Comparison of ENCODE assay signal across 8 mouse cellular contexts in the genomic region with DNA sequence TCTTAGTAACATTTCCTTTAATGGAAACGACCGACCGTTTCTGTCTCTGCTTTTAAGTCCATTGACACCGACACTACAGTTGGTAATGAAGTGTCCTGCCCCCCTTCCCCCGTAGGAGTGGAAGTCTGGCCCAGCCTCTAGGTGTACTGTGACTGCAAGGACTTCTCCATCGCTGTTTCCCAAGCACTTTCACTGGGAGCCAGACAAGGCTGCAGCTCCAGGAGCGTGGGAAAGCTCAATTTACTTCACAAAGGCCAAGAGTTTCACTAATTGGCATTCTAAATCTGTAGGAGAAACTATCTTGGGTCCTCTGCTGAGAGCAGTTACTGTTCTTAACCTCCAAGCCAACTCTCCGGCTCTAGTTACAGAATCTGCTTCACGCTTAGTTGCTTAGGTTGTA. TPM values are rescaled to one million over a fixed set of nuclear protein-coding genes. Genes with fewer than 3 reads are reported as not detected.
DNase-seq lines count a peak whose midpoint lies in the region; ATAC-seq lines count a peak whose summit lies in the region.

No protein-coding gene starts in this region.

- WGBS in hindbrain, embryonic 10.5 days: 31% methylated on average over 9 of the region's 9 CpGs
- 29% methylated on average over 9 of the region's 9 CpGs for WGBS in hindbrain, embryonic 11.5 days
- WGBS in midbrain, embryonic 13.5 days: 10% methylated on average over 9 of the region's 9 CpGs

- H3K4me1 ChIP-seq in hindbrain, embryonic 10.5 days (replicated peaks): peaks cover 22% of the 10 kb centered on the region
- peaks cover 3% of the 10 kb centered on the region; the same call in 1 of the 2 replicates for H3K4me1 ChIP-seq in hindbrain, embryonic 11.5 days (replicated peaks; ENCODE audit: control insufficient read depth, insufficient read depth, low read length)
- peaks cover 33% of the 10 kb centered on the region for H3K4me1 ChIP-seq in midbrain, embryonic 13.5 days (replicated peaks)

- no peaks in the 10 kb centered on the region for H3K9me3 ChIP-seq in hindbrain, embryonic 10.5 days
- H3K9me3 ChIP-seq in hindbrain, embryonic 11.5 days (ENCODE audit: control insufficient read depth, low read length): no peaks in the 10 kb centered on the region
- no peaks in the 10 kb centered on the region for H3K9me3 ChIP-seq in midbrain, embryonic 13.5 days

- peak overlapping the region; percentile 62 for H3K27ac ChIP-seq in hindbrain, embryonic 10.5 days
- H3K27ac ChIP-seq in hindbrain, embryonic 11.5 days (ENCODE audit: low read depth, low read length): no peak overlapping the region
- peak overlapping the region; percentile 70 for H3K27ac ChIP-seq in midbrain, embryonic 13.5 days

- no peak overlapping the region for H3K9ac ChIP-seq in hindbrain, embryonic 11.5 days (ENCODE audit: low read depth, low read length)
- no peak overlapping the region for H3K9ac ChIP-seq in midbrain, embryonic 13.5 days (replicated peaks)

- ATAC-seq in hindbrain, embryonic 11.5 days (ENCODE audit: low FRiP score): no peak
- ATAC-seq in midbrain, embryonic 13.5 days: peak; percentile 59; the same call in 1 of the 2 replicates
- no peak for ATAC-seq in megakaryocyte-erythroid progenitor cell, adult 5-6 weeks (replicated peaks; ENCODE audit: low FRiP score, low TSS enrichment, poor library complexity, severe bottlenecking)

- 0 out of 2 replicates have a peak, but pooled peaks cover 6% of the 10 kb centered on the region for H3K36me3 ChIP-seq in hindbrain, embryonic 10.5 days
- no peaks in the 10 kb centered on the region for H3K36me3 ChIP-seq in hindbrain, embryonic 11.5 days (ENCODE audit: control insufficient read depth, insufficient read depth, low read length)
- no peaks in the 10 kb centered on the region for H3K36me3 ChIP-seq in midbrain, embryonic 13.5 days

- H3K4me3 ChIP-seq in hindbrain, embryonic 10.5 days: no peak overlapping the region
- no peak overlapping the region for H3K4me3 ChIP-seq in hindbrain, embryonic 11.5 days (ENCODE audit: low read depth, low read length)
- no peak overlapping the region for H3K4me3 ChIP-seq in midbrain, embryonic 13.5 days (replicated peaks)

- H3K27me3 ChIP-seq in hindbrain, embryonic 10.5 days (ENCODE audit: insufficient read depth, poor library complexity, severe bottlenecking): no peaks in the 10 kb centered on the region
- H3K27me3 ChIP-seq in hindbrain, embryonic 11.5 days (ENCODE audit: control insufficient read depth, insufficient read depth, low read length): no peaks in the 10 kb centered on the region
- H3K27me3 ChIP-seq in midbrain, embryonic 13.5 days: no peaks in the 10 kb centered on the region

- no peak overlapping the region for H3K4me2 ChIP-seq in hindbrain, embryonic 11.5 days (replicated peaks; ENCODE audit: low read depth, low read length)
- no peak overlapping the region for H3K4me2 ChIP-seq in midbrain, embryonic 13.5 days (replicated peaks)

- DNase-seq in hindbrain, embryonic 10.5 days (ENCODE audit: low spot score): no peak
- DNase-seq in hindbrain, embryonic 11.5 days (ENCODE audit: low spot score): no peak
- DNase-seq in adipocyte (ENCODE audit: low spot score): peak; percentile 52
- DNase-seq in gastrocnemius, postnatal 25 days: peak; percentile 42
- DNase-seq in urinary bladder, adult 2 months (ENCODE audit: low spot score): no peak
- DNase-seq in adrenal gland, adult 8-10 months: no peak

RNA-seq across cellular contexts. Expression of a gene that starts 42.5 kb away (rescaled TPM):
- polyA plus RNA-seq in hindbrain, embryonic 10.5 days (2016; fragmentation: Nextera tagmentation; extraction: Ambion mirVana): 32.7 and 36.7 TPM in 2 replicates
- 55.0 and 63.8 TPM in 2 replicates for polyA plus RNA-seq in hindbrain, embryonic 11.5 days (2014; fragmentation: Nextera tagmentation; extraction: Ambion mirVana)
- 10 to 100 TPM; 18.1 to 23.6 TPM for total RNA-seq in gastrocnemius, postnatal 25 days (2021)
- 48.6 and 56.1 TPM in 2 replicates for polyA plus RNA-seq in midbrain, embryonic 13.5 days (2015; fragmentation: Nextera tagmentation; extraction: Ambion mirVana)
- total RNA-seq in megakaryocyte-erythroid progenitor cell, adult 5-6 weeks (2014; fragmentation: Nextera tagmentation): 163 and 165 TPM in 2 replicates
- total RNA-seq in megakaryocyte-erythroid progenitor cell, adult 5-6 weeks (2017): 109 and 163 TPM in 2 replicates
- 28.3 and 31.8 TPM in 2 replicates for polyA plus RNA-seq in urinary bladder, adult 2 months (2012; rRNA removed)
- total RNA-seq in adrenal gland, adult 8-10 months (2022): 100 to 1,000 TPM in 1 of 4 experiments, 10 to 100 TPM in 3; 54.1 to 103 (median 65.0) TPM

RNA-seq across cellular contexts. Expression of a gene that starts 43.3 kb away (rescaled TPM):
- 34.7 and 35.1 TPM in 2 replicates for polyA plus RNA-seq in hindbrain, embryonic 10.5 days (2016; fragmentation: Nextera tagmentation; extraction: Ambion mirVana)
- 46.4 and 53.8 TPM in 2 replicates for polyA plus RNA-seq in hindbrain, embryonic 11.5 days (2014; fragmentation: Nextera tagmentation; extraction: Ambion mirVana)
- 10 to 100 TPM; 10.3 to 12.6 TPM for total RNA-seq in gastrocnemius, postnatal 25 days (2021)
- 38.6 and 41.0 TPM in 2 replicates for polyA plus RNA-seq in midbrain, embryonic 13.5 days (2015; fragmentation: Nextera tagmentation; extraction: Ambion mirVana)
- 6.8 and 9.1 TPM in 2 replicates for total RNA-seq in megakaryocyte-erythroid progenitor cell, adult 5-6 weeks (2014; fragmentation: Nextera tagmentation)
- total RNA-seq in megakaryocyte-erythroid progenitor cell, adult 5-6 weeks (2017): 3.6 and 6.3 TPM in 2 replicates
- polyA plus RNA-seq in urinary bladder, adult 2 months (2012; rRNA removed): 50.7 and 62.2 TPM in 2 replicates
- 10 to 100 TPM; 33.5 to 49.1 (median 44.9) TPM for total RNA-seq in adrenal gland, adult 8-10 months (2022)

Comparison
In these comparisons a context has a peak if more than half of its experiments do, and no peak if none do; other contexts are left out.
1. DNase-seq: peak in adipocyte (single experiment) and gastrocnemius, postnatal 25 days (single experiment); none in hindbrain, embryonic 10.5 days (single experiment), hindbrain, embryonic 11.5 days (single experiment), urinary bladder, adult 2 months (single experiment) and adrenal gland, adult 8-10 months (single experiment).